Mouse (Mus musculus) layer of hippocampus, postnatal 10 days (tissue): Measurements from ENCODE around the gene Pbx1. TPM values are rescaled to one million over a fixed set of nuclear protein-coding genes. Genes with fewer than 3 reads are reported as not detected.

ENCODE experiments used
- DNase-seq, 2 experiments: peaks; one replicate each; pipeline ENCODE4 v3.0.0; 2021; ENCODE audit warnings: low spot score in 2 of 2
- total RNA-seq, 2 experiments: library from RNA; stranded (reverse); gene quantifications; 2 replicates each; pipeline ENCODE4 v1.2.3; 2021

Gene Pbx1
- total RNA-seq, 2 experiments from 2014 or later = 126 to 143 TPM

GRCm38 (mm10) chr1:168179691-168180090 is 252.4 kb downstream of the Pbx1 start:
- no peak for DNase-seq

GRCm38 (mm10) chr1:168178611-168179010 is 253.5 kb downstream of the Pbx1 start:
- no peak for DNase-seq

- no peak for DNase-seq
These were observed 256.5 kb downstream of the Pbx1 start for GRCm38 (mm10) chr1:168175586-168175985.

- no peak for DNase-seq
These were observed 262.3 kb downstream of the Pbx1 start for GRCm38 (mm10) chr1:168169791-168170190.

GRCm38 (mm10) chr1:168169052-168169779 is 262.9 kb downstream of the Pbx1 start:
- no peak for DNase-seq

- no peak for DNase-seq
These were observed 264.3 kb downstream of the Pbx1 start for GRCm38 (mm10) chr1:168167781-168168180.

GRCm38 (mm10) chr1:168166841-168167240 is 265.2 kb downstream of the Pbx1 start:
- DNase-seq = no peak

- DNase-seq = no peak
These were observed 267.1 kb downstream of the Pbx1 start for GRCm38 (mm10) chr1:168164945-168165344.

GRCm38 (mm10) chr1:168163521-168164233 is 268.4 kb downstream of the Pbx1 start:
- no peak for DNase-seq

GRCm38 (mm10) chr1:168139138-168139682 is 292.9 kb downstream of the Pbx1 start:
- no peak for DNase-seq

GRCm38 (mm10) chr1:168138669-168139068 is 293.4 kb downstream of the Pbx1 start:
- DNase-seq = no peak

GRCm38 (mm10) chr1:168137890-168138289 is 294.2 kb downstream of the Pbx1 start:
- no peak for DNase-seq

GRCm38 (mm10) chr1:168135545-168135944 is 296.5 kb downstream of the Pbx1 start:
- no peak for DNase-seq

- no peak for DNase-seq
These were observed 298.4 kb downstream of the Pbx1 start for GRCm38 (mm10) chr1:168133696-168134095.

GRCm38 (mm10) chr1:168128004-168128403 is 304.1 kb downstream of the Pbx1 start:
- no peak for DNase-seq

- no peak for DNase-seq
These were observed 307.2 kb downstream of the Pbx1 start for GRCm38 (mm10) chr1:168124643-168125490.

- DNase-seq = no peak
These were observed 314.0 kb downstream of the Pbx1 start for GRCm38 (mm10) chr1:168118077-168118476.

- no peak for DNase-seq
These were observed 314.7 kb downstream of the Pbx1 start for GRCm38 (mm10) chr1:168117367-168117766.

- DNase-seq = no peak
These were observed 322.3 kb downstream of the Pbx1 start for GRCm38 (mm10) chr1:168109797-168110196.

- no peak for DNase-seq
These were observed 328.2 kb downstream of the Pbx1 start for GRCm38 (mm10) chr1:168103821-168104220.

GRCm38 (mm10) chr1:168101514-168101913 is 330.6 kb downstream of the Pbx1 start:
- no peak for DNase-seq
